Mouse (Mus musculus) kidney, adult 2 months (tissue): ENCODE measurements around the gene Tet3.

ENCODE experiments used
- CTCF ChIP-seq: fragments of 200-500 bp; conservative IDR thresholded peaks from 2 replicates; pipeline ENCODE4 v1.5.1; 2011; ENCODE audit warnings: low read depth, mild to moderate bottlenecking, control low read depth, low read length, moderate library complexity, mixed read lengths; ENCODE audit not compliant: insufficient read depth, insufficient read length
- POLR2A ChIP-seq: fragments of 200-500 bp; IDR thresholded peaks from one replicate; pipeline ENCODE4 v1.6.1; 2011; ENCODE audit warnings: low read depth, low read length, control low read depth

- TF ChIP-seq CTCF: no peak
- no peak for TF ChIP-seq POLR2A
Measured at GRCm38 (mm10) chr6:83432966-83433365, 25.9 kb downstream of the Tet3 start.
